Comparison of ENCODE assay signal across 8 mouse cellular contexts in the genomic region with DNA sequence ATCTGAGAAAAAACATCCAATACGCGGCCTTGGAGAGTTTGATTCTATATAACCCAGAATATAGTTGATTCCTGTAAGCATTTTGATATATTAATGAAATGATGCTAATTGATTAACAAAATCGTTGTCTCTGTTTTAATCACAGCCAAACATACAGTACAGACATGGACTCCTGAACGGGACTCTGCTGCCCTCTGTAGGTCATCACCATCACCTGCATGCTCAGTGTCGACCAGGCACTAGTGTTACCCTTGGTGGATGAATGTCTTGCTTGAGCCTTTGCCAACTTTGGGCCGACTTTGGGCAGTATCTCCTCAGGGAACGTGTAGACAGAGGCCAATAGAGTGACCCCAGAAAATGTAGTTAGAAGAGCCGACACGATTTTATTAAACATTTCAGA. TPM values are rescaled to one million over a fixed set of nuclear protein-coding genes. Genes with fewer than 3 reads are reported as not detected.
A peak's percentile ranks its signal among the peaks of the same experiment; 100 is the strongest.
DNase-seq lines count a peak whose midpoint lies in the region; ATAC-seq and TF ChIP-seq lines count a peak whose summit lies in the region.
"Had no signal": no experiment of that assay in that cellular context is flagged by ENCODE, and none has a peak within 500 bp of the region (broad histone marks: within the 10 kb centered on the region; RNA-seq: fewer than 3 reads in every experiment).

No protein-coding gene starts in this region.

- H3K4me1 ChIP-seq in midbrain, embryonic 10.5 days = no peaks in the 10 kb centered on the region
- H3K4me1 ChIP-seq in midbrain, embryonic 15.5 days = 0 out of 2 replicates have a peak, but pooled peaks cover 6% of the 10 kb centered on the region
- H3K4me1 ChIP-seq in small intestine, adult 2 months (ENCODE audit: control insufficient read depth, insufficient read depth, insufficient read length, low read length) = no peaks in the 10 kb centered on the region
- H3K4me1 ChIP-seq: liver, embryonic 15.5 days had no signal

- DNase-seq in midbrain, embryonic 10.5 days (ENCODE audit: low spot score) = peak; percentile 32
- peak; percentile 8 for DNase-seq in adipocyte (ENCODE audit: low spot score)
- peak; percentile 9 for DNase-seq in cerebellum, adult 9-10 months
- peak; percentile 36 for DNase-seq in left cerebral cortex, postnatal 4 days

- no peak for TF ChIP-seq POLR2A in small intestine, adult 2 months (IDR thresholded peaks at IDR 0.05; ENCODE audit: low read depth, low read length)

- no peak overlapping the region for H3K27ac ChIP-seq in midbrain, embryonic 10.5 days (replicated peaks)
- H3K27ac ChIP-seq in midbrain, embryonic 15.5 days = no peak overlapping the region
- no peak overlapping the region for H3K27ac ChIP-seq in small intestine, adult 2 months (ENCODE audit: insufficient read depth, low read depth, low read length)
- H3K27ac ChIP-seq: liver, embryonic 15.5 days had no signal

- intact Hi-C loops in left cerebral cortex, postnatal 4 days (cut with DNase I) = no loop called here

- no peak overlapping the region for H3K4me2 ChIP-seq in midbrain, embryonic 15.5 days
- H3K4me2 ChIP-seq: liver, embryonic 15.5 days had no signal

- no peak overlapping the region for H3K4me3 ChIP-seq in midbrain, embryonic 10.5 days
- no peak overlapping the region for H3K4me3 ChIP-seq in midbrain, embryonic 15.5 days
- no peak overlapping the region for H3K4me3 ChIP-seq in small intestine, adult 2 months (ENCODE audit: low read depth, low read length)
- H3K4me3 ChIP-seq: liver, embryonic 15.5 days had no signal

- no peak overlapping the region for H3K9ac ChIP-seq in midbrain, embryonic 15.5 days
- H3K9ac ChIP-seq: liver, embryonic 15.5 days had no signal

- 63% methylated on average over 9 of the region's 9 CpGs for WGBS in midbrain, embryonic 10.5 days
- WGBS in midbrain, embryonic 15.5 days = 68% methylated on average over 9 of the region's 9 CpGs
- WGBS in small intestine, adult 2 months = 46% methylated on average over 9 of the region's 9 CpGs

- H3K9me3 ChIP-seq in midbrain, embryonic 10.5 days (replicated peaks) = no peaks in the 10 kb centered on the region
- no peaks in the 10 kb centered on the region for H3K9me3 ChIP-seq in midbrain, embryonic 15.5 days
- H3K9me3 ChIP-seq: liver, embryonic 15.5 days had no signal

- H3K36me3 ChIP-seq in midbrain, embryonic 10.5 days = no peaks in the 10 kb centered on the region
- H3K36me3 ChIP-seq in midbrain, embryonic 15.5 days (replicated peaks) = no peaks in the 10 kb centered on the region
- no peaks in the 10 kb centered on the region for H3K36me3 ChIP-seq in small intestine, adult 2 months (ENCODE audit: control insufficient read depth, insufficient read depth, low read length)
- H3K36me3 ChIP-seq: liver, embryonic 15.5 days had no signal

- TF ChIP-seq CTCF in small intestine, adult 2 months (IDR thresholded peaks at IDR 0.05; ENCODE audit: extremely low read depth, insufficient read length, insufficient replicate concordance, low read depth, low read length) = peak; percentile 45; the same call in 1 of the 2 replicates

- ATAC-seq in midbrain, embryonic 15.5 days (replicated peaks) = no peak
- ATAC-seq in granulocyte monocyte progenitor cell, adult 5-6 weeks (replicated peaks; ENCODE audit: poor library complexity, severe bottlenecking) = peak; percentile 73

- no peaks in the 10 kb centered on the region for H3K27me3 ChIP-seq in midbrain, embryonic 10.5 days (ENCODE audit: low read depth, poor library complexity, severe bottlenecking)
- H3K27me3 ChIP-seq in midbrain, embryonic 15.5 days (replicated peaks) = no peaks in the 10 kb centered on the region
- H3K27me3 ChIP-seq in small intestine, adult 2 months (ENCODE audit: control insufficient read depth, insufficient read depth, low read length) = no peaks in the 10 kb centered on the region
- H3K27me3 ChIP-seq: liver, embryonic 15.5 days had no signal

RNA-seq across cellular contexts. Expression of gene Krtap7-1, which starts 9.5 kb away (rescaled TPM):
- polyA plus RNA-seq in midbrain, embryonic 10.5 days (2016; fragmentation: Nextera tagmentation; extraction: Ambion mirVana) = not detected in 2 replicates
- polyA plus RNA-seq in midbrain, embryonic 15.5 days (2015; fragmentation: Nextera tagmentation; extraction: Ambion mirVana) = not detected in 2 replicates
- not detected in 2 replicates for total RNA-seq in granulocyte monocyte progenitor cell, adult 5-6 weeks (2014; fragmentation: Nextera tagmentation)
- not detected in 2 replicates for total RNA-seq in granulocyte monocyte progenitor cell, adult 5-6 weeks (2017)
- total RNA-seq in left cerebral cortex, postnatal 4 days (2021) = not detected
- not detected in 2 replicates for polyA plus RNA-seq in small intestine, adult 2 months (2012; rRNA removed)
- polyA plus RNA-seq: liver, embryonic 15.5 days had no signal

RNA-seq across cellular contexts. Expression of gene Krtap8-1, which starts 29.9 kb away (rescaled TPM):
- 0.25 TPM in 1 of 2 replicates, not detected in the other for polyA plus RNA-seq in midbrain, embryonic 10.5 days (2016; fragmentation: Nextera tagmentation; extraction: Ambion mirVana)
- not detected in 2 replicates for polyA plus RNA-seq in midbrain, embryonic 15.5 days (2015; fragmentation: Nextera tagmentation; extraction: Ambion mirVana)
- not detected in 2 replicates for total RNA-seq in granulocyte monocyte progenitor cell, adult 5-6 weeks (2014; fragmentation: Nextera tagmentation)
- not detected in 2 replicates for total RNA-seq in granulocyte monocyte progenitor cell, adult 5-6 weeks (2017)
- not detected for total RNA-seq in left cerebral cortex, postnatal 4 days (2021)
- polyA plus RNA-seq in small intestine, adult 2 months (2012; rRNA removed) = not detected in 2 replicates
- polyA plus RNA-seq: liver, embryonic 15.5 days had no signal

RNA-seq across cellular contexts. Expression of gene Krtap11-1, which starts 53.3 kb away (rescaled TPM):
- not detected in 2 replicates for polyA plus RNA-seq in midbrain, embryonic 10.5 days (2016; fragmentation: Nextera tagmentation; extraction: Ambion mirVana)
- not detected in 2 replicates for polyA plus RNA-seq in midbrain, embryonic 15.5 days (2015; fragmentation: Nextera tagmentation; extraction: Ambion mirVana)
- total RNA-seq in granulocyte monocyte progenitor cell, adult 5-6 weeks (2014; fragmentation: Nextera tagmentation) = not detected in 2 replicates
- total RNA-seq in granulocyte monocyte progenitor cell, adult 5-6 weeks (2017) = not detected in 2 replicates
- not detected for total RNA-seq in left cerebral cortex, postnatal 4 days (2021)
- not detected in 2 replicates for polyA plus RNA-seq in small intestine, adult 2 months (2012; rRNA removed)
- polyA plus RNA-seq: liver, embryonic 15.5 days had no signal
